Mouse (Mus musculus) mesoderm, embryonic 11.5 days (tissue): ENCODE measurements around the gene Calm3.
A peak's percentile ranks its signal among the peaks of the same experiment; 100 is the strongest.

ENCODE experiments used
- DNase-seq: peaks from one replicate; pipeline ENCODE4 v3.0.0-alpha.2; 2012; ENCODE audit warnings: low read depth, low spot score

Gene Calm3

GRCm38 (mm10) chr7:16915461-16916340 is 8.2 kb downstream of the Calm3 start:
- DNase-seq = no peak

- DNase-seq = no peak
These were observed 9.2 kb downstream of the Calm3 start for GRCm38 (mm10) chr7:16914453-16915343.

GRCm38 (mm10) chr7:16913806-16914452 is 10.0 kb downstream of the Calm3 start:
- peak; percentile 83 for DNase-seq

- DNase-seq = no peak
These were observed 11.6 kb downstream of the Calm3 start for GRCm38 (mm10) chr7:16912360-16912759.

GRCm38 (mm10) chr7:16911904-16912303 is 12.0 kb downstream of the Calm3 start:
- DNase-seq = no peak

GRCm38 (mm10) chr7:16909909-16910308 is 14.0 kb downstream of the Calm3 start:
- no peak for DNase-seq

- DNase-seq = no peak
These were observed 15.1 kb downstream of the Calm3 start for GRCm38 (mm10) chr7:16908859-16909258.

- DNase-seq = no peak
These were observed 15.5 kb downstream of the Calm3 start for GRCm38 (mm10) chr7:16908367-16908766.

GRCm38 (mm10) chr7:16907842-16908241 is 16.1 kb downstream of the Calm3 start:
- DNase-seq = no peak

- DNase-seq = no peak
These were observed 16.9 kb downstream of the Calm3 start for GRCm38 (mm10) chr7:16906889-16907559.

- no peak for DNase-seq
These were observed 17.6 kb downstream of the Calm3 start, which contains the start of gene Ptgir for GRCm38 (mm10) chr7:16906281-16906680. Ptgir (plus strand) TSS chr7:16906490.

GRCm38 (mm10) chr7:16905491-16906021 is 18.4 kb downstream of the Calm3 start:
- DNase-seq = no peak

GRCm38 (mm10) chr7:16904120-16904675 is 19.7 kb downstream of the Calm3 start:
- DNase-seq = no peak

- DNase-seq = no peak
These were observed 20.4 kb downstream of the Calm3 start for GRCm38 (mm10) chr7:16903439-16903955.

GRCm38 (mm10) chr7:16900526-16900925 is 23.4 kb downstream of the Calm3 start:
- DNase-seq = no peak

- DNase-seq = no peak
These were observed 28.4 kb downstream of the Calm3 start for GRCm38 (mm10) chr7:16895511-16895910.

GRCm38 (mm10) chr7:16895000-16895399 is 28.9 kb downstream of the Calm3 start:
- peak; percentile 87 for DNase-seq

- no peak for DNase-seq
These were observed 29.6 kb downstream of the Calm3 start for GRCm38 (mm10) chr7:16894279-16894678.

GRCm38 (mm10) chr7:16893612-16894011 is 30.3 kb downstream of the Calm3 start:
- no peak for DNase-seq

- DNase-seq = no peak
These were observed 31.6 kb downstream of the Calm3 start for GRCm38 (mm10) chr7:16892352-16892730.
